Mouse (Mus musculus): Measurements from ENCODE around the gene Tpcn2.

Tpcn2 gene

DNA sequence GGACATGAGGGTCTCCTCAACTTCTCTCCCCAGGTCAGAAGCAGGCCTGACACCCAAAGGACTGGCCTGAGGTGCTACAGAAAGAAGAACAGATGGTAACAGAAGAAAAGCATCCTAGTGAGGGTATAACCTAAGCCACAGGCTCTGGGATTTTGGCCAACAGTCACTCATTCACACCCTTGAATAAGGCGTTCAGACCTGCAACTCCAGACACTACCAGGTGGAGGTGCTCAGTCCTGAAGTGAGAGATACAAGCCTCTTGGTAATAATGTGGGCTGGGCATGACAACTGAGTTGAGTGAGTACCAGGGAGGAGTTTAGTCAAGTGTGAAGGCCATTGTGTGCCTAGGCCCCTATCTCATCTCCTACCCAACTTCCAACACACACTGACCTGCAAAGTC is 129.7 kb downstream of the Tpcn2 start:
- no peak for DNase-seq (ENCODE audit: low spot score)

DNA sequence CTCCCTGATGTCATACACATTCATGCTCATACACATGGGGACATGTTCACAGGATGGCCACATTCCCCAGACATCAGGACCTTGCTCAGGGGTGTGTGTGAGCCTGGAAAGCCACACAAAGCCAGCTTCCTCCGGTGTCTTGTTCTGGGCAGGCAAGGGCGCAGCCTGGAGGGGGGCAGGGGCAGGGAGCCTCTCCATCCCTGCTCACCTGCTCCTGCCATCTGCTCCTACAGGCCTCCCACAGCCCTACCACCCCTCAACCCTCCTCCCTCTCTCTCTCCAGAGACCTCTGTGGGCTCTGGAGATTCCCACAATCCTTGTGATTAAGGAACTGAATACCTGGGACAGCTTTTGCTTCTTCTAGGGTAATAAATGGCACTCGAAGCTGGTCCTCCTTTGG is 132.0 kb downstream of the Tpcn2 start:
- no peak for DNase-seq (ENCODE audit: low spot score)

DNA sequence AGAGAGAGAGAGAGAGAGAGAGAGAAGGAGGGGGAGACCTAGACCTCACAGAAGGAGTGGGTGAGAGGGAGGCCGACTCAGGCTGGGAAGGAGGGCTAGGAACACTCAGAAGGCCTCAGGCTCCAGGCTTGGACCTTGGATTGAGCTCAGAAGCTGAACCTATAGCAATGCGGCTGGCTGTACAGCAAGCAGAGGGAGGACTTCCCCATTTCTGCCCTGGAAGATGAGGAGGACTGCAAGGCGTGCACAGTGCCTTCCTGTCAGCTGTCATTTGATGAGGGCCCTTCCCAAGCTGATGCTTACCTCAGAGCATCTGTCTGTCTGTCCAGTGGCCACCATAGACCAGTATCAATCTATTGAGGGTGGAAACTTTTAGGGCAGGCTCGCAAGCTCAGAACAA is 134.9 kb downstream of the Tpcn2 start:
- DNase-seq (ENCODE audit: low spot score), result no peak

DNA sequence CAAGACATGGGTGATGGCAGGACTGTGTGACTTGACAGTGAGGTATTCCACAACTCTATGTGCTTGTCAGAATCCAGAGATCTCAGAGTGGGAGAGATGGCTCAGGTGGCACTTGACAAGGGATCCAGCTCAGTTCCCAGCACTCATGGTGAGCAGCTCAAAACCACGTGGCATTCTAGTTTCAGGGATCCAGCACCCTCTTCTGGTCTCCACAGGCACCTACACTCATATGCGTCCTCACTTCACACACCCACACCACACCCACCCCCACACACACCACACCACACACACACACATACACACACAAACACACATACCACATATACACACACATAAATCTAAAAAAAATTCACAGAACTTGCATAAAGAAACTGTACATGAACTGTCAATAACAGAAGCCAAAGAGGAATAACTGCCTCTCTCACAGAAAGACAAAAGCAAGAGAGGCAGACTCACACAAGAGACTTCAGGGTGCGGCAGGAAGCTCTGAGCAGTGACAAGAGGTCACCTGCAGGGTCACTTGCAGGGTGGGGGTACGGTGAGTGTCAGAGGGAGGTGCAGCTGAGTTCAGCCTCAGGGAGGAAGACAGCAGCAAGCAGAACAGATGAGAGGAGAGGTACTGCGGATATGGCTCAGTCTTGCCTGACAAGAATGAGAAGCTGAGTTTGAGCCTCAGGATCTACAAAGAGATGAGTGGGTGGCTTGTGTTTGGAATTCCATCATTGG is 135.7 kb downstream of the Tpcn2 start:
- DNase-seq (ENCODE audit: low spot score), result no peak

DNA sequence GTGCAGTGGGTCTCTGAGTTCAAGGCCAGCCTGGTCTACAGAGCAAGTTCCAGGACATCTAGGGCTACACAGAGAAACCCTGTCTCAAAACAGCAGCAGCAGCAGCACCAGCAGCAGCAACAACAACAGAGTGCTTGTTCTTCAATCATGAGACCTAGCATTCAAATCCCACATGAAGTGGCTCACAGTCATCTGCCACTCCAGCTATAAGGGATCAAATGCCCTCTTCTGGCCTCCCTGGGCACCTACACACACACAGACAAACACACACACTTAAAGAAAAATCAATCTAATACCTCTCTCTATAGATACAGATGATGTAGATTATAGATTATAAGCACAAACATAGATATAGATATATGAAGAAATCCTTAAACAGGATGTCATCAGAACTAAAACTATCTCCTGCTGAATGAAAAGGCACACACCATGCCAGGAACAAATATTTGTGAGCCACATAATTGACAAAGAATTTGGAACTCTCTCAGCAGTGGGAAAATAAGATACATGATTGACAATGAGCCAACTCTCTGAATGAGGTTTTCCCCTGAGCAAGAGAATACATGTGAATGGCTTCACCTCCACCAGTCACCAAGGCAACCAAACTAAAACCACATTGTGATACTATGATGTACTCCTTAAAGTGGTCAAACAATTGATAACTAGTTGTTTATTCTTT is 137.4 kb downstream of the Tpcn2 start:
- DNase-seq (ENCODE audit: low spot score), result no peak

DNA sequence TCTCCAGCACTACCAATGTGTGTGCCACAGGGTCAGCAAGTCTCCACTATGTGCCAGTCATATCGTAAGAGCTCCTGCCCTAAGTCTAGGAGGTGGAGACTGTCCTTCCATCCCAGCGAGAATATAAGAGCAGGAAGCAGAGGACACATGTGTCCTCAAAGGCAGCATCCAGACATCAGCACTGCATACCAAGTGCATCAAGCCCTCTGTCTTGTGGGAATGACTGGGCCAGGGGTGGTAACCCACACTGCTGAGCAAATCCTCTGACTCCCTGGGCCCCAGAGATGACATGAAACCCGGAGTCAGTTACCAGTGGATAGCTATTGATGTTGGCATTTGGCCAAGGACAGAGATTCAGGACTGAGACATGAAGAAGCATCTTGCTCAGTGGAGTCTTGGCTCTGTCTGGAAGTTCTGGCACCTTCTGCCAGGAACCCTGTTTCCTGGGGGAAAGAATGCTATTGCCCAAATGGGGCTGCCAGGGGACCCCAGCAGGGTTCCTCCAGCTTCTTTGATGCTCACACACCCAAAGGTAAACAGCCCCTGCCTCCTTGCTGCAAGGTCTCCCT is 140.2 kb downstream of the Tpcn2 start:
- DNase-seq (ENCODE audit: low spot score), result no peak

DNA sequence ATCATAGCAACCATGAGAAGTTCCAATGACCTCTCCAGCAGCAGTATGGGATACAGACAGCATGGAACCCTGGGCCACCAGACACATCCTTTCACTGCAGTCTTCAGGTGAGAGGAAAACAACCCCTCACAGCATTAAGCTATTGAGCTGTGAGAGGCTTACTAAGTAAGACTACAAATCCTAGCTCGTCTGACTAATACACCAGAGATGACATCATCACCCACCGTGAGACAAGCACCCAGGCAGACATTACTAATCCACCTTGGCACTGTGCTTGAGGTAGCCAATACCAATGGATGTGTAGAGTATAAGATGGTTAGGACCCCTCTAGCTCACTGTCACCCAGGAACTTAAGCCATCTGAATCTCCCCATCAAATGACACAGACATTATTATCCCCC is 143.2 kb downstream of the Tpcn2 start:
- no peak for DNase-seq (ENCODE audit: low spot score)

DNA sequence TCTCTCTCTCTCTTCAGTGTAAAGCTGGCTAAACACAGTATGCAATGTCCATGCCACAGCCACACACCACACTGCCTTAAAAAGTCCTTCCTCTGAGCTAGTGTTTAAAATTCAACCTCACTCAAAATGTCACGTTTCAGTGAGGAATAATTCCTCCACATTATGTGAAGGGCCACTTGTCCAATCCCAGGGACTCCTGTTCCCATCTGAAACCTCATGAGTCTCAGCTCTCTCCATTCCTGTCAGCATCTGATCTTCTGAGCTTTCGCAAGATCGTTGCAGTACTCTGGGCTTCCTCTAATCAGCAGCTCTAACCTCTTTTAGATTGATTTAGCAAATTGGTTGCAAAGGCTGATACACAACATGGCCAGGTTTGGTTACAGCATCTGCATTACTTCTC is 144.2 kb downstream of the Tpcn2 start:
- DNase-seq (ENCODE audit: low spot score), result no peak

DNA sequence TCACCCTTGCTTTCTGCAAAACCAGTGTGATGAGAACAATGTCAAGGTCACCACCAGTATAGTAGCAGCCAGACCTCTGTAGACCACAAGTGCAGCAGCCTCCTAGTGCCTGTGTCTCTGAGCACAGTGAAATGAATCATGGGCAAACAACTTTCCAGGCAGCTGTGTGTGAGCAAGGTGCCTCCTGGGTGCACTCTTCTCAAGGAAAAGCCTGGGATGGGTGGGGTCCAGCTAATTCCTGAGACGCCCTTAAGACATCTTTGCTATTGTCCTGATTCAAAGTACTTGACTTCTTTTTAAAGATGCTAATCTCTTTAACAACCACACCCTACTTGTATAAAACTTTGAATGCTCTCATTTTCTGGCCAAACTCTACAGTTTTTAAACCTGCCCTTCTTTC is 144.7 kb downstream of the Tpcn2 start:
- no peak for DNase-seq (ENCODE audit: low spot score)

DNA sequence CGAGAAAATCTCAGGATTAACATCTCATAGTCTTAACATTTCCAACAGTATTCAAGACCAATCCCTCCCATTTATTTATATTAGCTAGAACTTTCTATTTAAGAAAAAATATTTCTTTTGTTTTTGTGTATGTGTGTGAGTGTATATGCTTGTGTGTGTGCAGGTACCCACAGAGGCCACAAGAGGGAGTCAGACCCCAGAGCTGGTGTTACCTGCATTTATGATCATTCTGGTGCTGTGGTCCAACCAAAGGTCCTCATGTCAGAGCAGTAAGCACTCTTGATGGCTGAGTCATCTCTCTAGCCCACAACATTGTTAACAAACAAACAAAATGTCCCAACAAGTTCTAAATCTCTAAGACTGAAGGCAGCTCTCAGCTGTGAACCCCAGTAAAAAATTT is 145.9 kb downstream of the Tpcn2 start:
- no peak for DNase-seq (ENCODE audit: low spot score)

DNA sequence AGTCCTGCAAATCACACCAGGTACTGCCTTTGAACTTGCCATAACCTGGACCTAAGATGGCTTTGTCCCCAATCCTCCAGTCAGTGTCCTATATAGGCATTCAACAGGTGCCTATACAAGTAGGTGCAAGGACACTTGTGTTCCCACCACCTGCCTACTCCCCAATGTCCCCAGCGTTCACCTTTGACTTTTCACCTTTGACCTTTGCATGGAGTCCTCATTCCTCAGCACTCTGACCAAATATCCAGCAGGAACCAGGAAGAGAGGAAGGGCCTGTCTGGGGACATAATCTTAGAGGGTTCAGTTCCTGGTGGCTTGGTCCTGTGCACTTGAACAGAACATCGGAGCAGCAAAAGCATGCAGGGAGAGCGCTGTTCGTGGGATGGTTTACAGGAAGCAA is 147.0 kb downstream of the Tpcn2 start:
- no peak for DNase-seq (ENCODE audit: low spot score)

Data from testis, postnatal 14 days (tissue).